Mouse (Mus musculus) urinary bladder, postnatal 10 days (tissue): ENCODE measurements around the gene Cdc42bpg.
A peak's percentile ranks its signal among the peaks of the same experiment; 100 is the strongest.

Experiments
- DNase-seq: peaks from one replicate; pipeline ENCODE4 v3.0.0; 2022; ENCODE audit warnings: low spot score

The Cdc42bpg gene

DNA sequence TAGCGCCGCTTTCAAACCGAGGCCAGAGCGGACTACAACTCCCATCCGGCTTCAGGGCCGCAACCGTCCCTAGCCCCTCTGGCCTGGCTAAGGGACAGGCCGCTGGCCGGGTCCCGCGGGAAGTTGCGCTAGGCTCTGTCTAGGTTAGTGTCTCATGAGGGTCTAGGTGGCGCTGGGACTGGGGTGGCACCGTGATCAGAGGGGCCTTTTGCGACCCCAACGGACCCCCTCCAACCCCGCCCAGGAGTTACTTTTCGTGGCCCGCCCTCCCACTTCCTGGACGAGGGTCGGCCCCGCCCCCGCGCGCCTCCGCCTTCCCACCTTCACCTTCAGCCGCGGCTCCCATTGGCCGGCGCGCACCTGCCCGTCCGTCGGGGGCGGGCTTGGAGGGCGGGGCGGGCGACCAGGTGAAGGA is at the start of gene Cdc42bpg:
Gene Cdc42bpg, plus strand, starts transcription at position 320 of the 415 bp plus-strand sequence.
- DNase-seq, result peak; percentile 62

DNA sequence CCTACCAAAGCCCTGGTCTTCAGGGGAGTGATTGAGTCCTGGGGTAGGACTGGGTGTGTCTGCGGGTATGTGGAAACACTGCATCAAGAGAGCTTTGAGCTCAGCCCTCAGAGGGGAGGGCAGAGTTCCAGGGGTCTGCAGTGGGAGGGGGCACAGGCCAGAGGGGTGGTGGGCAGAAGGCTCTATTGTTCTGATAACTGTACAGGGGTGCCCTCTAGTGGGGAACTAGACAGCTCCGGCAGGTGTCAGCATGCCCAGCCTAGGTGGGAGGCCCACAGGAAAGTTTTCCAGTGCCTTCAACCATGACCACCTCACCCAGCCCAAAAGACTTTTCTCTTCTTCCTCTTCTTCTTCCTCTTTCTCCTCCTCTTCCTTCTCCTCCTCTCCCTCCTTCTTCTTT is 45.8 kb upstream of the Cdc42bpg start:
- DNase-seq, result no peak

DNA sequence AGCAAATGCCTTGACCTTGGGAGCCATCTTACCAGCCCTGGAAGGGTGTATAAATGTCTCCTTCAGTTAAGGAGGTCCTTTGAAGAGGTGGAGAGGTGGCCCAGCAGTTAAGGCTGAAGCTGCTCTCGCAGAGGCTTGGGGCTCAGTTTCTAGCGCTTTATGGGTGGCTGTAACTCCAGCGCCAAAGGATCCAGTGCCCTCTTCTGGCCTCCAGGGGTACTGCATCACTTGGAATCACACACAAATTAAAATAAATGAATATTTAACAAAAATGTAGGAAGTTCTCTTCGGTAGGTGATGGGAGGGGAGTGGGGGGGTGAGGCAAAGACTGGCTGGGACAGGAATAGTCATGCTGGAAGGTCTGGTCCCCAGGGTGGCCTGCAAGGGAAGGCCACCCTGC is 45.3 kb upstream of the Cdc42bpg start:
- no peak for DNase-seq

DNA sequence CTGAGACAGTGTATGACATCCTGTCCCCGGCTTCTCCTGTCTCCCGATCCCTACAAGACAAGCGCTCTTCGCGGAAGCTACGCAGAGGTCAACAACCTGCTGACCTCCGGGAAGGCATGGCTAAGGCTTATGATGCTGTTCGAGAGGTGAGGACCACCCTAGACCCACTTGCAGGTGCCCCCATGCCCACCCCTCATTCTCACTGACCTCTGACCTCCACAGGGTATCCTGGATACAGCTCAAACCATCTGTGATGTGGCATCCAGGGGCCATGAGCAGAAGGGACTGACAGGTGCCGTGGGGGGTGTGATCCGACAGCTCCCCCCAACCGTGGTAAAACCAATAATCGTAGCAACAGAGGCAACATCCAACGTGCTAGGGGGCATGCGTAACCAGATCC is 44.9 kb upstream of the Cdc42bpg start:
- DNase-seq, result no peak

DNA sequence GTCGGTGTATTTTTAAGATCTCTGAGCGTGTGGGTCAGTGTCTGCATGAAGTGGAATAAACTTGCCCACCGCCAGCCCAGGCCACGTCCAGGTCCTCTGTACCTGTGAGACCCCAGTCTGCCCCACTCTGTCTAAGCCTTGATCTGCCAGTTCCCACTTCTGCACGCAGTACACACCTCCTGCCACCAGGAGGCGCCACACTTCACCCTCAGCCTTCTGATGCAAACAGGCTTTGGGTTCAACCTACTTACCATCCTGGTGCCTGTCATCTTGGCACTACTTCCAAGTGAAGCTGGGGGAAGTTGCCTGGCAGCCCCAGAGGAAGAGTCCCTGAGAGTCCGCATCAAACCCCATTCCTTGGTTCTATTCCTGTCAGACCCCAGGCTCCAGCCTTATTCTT is 44.0 kb upstream of the Cdc42bpg start:
- DNase-seq, result no peak

DNA sequence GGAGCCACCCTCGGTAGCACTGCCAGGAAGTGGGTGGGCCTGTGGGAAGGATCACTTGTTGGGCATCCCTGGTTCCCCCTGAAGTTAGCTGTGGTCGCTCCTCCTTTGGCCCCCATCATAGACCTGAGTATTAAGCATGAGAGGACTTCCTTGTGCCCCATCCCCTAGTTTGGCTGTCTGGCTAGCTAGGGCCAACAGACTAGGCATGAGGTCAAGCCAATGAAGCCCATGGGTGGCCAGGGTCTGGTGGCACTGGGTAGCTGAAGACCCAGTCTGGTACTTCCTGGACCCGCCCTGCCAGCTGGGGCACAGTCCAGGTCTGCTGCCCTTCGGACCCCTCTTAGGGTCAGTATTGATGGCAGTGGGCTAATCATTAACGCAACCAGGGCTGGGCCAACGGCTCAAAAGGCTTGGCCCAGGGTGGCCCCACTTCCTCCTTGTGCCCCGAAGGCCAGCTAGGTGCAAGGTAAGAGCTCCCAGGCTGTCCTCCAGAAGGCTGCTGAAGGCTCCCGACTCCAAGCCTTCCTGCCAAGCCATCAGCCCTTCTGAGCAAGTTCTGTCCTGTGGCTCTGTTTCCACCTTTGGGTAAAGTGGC is 43.3 kb upstream of the Cdc42bpg start:
- no peak for DNase-seq

DNA sequence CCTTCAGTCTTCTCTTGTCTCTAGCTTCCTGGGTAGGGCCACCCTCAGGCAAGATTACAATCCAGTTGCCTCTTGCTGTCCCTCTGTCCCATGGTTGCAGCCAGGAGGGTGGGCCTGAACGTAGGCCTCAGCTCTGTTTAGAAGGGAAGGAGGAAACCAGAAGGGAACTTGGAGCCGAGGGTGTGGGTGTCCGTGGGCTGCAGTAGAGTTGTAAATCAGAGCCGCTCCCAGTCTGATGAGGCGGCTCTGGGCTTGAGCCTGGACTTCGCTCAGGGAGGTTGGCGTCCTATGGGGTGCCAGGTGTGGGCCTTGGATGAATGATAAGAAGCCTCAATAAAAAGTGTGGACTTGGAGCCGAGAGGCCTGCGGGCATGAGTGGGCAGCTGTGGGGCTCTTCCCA is 42.1 kb upstream of the Cdc42bpg start:
- DNase-seq, result no peak

DNA sequence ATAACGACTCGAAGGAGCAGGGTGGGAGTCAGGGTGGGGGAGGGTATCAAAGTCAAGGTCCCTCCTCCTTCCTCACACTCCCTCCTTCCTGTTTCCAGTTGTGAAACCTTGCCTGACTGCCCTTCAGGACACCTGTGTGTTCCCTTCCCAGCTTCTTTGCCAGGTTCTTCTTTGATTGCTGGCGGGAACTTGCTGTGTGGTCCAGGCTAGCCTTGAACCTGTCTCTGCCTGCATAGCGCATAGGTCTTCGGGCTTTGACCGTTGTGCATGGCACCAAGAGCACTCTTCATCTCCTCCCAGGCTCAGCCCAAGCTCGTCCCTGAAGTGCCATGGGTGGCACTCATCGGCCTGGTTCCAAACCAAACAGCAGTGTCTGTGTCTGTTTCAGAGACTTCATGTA is 41.3 kb upstream of the Cdc42bpg start:
- no peak for DNase-seq

DNA sequence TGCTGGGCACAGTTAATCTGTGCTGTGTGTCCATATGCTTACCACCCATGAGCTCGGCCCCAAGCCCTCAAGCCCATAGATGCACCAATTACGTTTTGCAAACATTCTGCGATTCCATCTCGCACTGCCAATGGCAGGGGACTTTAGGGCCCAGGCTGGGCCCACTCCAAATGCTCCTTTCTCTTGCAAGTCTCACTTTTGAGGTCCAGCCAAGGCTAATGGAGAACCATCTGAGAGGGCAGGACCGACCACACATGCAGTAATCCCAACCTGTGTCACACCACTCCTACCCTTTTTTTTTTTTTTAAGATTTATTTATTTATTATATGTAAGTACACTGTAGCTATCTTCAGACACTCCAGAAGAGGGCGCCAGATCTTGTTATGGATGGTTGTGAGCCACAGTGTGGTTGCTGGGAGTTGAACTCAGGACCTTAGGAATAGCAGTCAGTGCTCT is 40.5 kb upstream of the Cdc42bpg start:
- DNase-seq, result no peak

DNA sequence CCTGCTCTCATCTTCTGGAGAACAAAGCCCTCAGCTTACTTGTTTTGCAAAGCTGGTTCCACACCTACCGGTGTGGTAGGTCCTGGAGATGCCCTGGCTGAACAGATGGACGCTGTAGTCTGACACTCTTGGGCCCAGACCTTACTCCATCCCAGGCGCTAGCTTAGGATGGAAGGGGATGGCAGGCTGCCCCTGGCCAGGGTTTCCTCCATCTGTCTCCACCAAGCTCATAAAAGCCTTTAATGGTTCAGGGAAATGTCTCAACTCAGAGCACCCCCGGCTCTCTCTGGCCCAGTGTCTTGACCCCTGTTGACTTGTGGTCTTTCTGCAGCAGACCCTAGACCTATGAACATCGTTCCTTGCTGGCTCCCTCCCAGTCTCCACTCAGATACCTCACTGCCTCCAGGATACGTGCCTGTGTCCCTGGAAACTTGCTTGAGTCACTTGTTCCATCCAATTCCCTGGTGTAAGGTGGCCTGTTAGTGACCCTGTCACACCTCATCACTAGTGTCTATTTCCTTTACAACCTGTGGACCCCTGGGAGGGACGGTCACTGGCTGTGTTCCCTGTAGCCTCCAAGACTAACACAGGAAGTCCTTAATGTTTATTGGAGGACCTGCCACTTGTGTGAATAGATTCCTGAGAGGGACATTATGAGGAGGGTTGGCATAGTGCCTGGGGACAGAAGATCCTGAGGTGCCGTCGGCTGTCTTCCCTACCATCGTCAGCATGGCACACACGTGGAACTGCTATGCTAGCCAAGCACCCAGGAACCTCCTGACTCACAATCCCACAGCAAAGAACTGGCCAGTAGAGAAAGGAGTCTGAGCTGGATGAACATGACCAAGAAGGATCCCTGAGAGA is 38.7 kb upstream of the Cdc42bpg start:
- no peak for DNase-seq

DNA sequence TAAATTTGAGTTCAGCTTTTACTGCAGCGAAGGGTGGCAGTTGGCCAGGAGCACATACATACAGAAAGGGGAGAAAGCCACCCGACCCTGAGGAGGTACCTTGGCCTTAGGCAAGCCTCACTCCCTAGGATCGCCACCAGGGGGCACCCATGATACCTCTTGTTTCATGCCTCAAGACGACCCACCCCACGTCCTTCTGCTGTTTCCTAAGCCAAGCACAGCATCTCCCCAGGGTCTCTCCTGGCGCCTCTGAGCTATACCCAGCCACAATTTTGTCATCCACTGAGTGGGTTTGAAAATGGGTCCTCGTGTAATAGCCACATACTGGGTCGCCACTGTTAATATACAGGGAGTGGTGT is 38.1 kb upstream of the Cdc42bpg start:
- DNase-seq, result peak; percentile 59

DNA sequence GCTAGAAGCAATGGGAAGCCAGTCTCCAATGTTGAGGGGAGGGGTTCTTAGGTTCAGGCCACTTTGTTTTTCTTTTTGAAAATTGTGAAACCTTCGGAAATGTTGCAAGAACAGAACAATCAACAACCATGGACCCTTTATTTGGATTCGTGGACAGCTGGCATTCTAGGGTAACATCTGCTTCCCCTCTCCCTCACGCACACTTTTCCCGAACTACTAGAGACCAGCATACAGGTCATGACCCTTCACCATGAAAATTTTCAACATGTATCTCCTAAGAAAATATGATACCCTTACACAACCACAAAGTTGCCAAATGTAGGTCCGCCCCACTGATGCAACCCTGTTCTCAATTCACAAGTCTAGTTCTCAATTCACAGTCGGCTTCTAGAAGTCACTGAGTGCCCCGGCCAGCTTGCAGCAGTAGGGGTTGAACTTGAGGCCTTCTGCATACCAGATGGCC is 37.6 kb upstream of the Cdc42bpg start:
- DNase-seq, result no peak

DNA sequence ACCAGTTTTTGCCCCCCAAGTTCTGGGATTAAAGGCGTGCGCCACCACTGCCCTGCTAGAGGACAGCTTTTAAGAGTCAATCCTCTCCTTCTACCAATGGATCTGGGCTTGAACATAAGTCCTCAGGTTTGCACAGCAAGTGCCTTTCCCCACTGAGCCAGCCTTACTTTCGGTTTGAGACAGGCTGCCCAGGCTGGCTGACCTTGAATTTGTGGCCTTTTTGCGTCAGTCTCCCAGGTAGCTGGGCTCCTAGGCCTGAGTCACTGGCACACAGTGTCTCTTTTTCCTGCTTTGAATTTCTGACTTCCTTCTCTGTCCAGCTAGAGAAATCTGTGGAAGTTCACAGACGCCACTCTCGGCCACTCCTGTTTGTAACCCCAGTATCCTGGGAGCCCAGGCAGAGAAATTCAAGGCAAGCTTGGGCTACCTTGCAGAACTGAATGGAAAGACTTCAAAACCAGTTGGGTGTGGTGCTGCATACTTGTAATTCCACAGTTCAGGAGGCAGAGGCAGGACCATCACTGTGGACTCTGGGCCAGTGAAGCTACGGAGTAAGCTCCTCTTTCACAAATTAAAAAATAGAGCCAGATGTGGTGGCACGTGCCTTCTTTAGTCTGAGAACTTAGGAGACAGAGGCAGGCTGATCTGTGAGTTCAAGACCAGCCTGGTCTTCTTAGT is 36.3 kb upstream of the Cdc42bpg start:
- DNase-seq, result no peak

DNA sequence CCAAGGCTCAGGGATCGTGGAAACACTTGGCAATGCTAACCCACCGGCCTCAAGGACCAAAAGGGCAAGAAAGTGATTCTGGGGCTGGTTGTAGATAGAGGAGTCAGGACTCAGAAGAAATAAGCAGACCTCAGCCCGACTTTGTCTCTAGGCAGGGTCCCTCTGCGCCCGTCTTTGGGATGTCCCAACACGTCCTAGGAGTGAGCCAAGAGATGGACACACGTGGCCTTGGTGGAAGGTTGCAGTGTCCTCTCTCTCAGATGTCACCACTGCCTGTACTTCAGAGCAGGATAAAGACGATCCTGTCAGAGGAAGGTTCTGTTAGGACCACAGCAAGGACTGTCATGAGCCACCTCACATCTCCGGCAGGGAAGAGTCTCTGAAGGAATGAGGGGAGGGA is 35.6 kb upstream of the Cdc42bpg start:
- no peak for DNase-seq

DNA sequence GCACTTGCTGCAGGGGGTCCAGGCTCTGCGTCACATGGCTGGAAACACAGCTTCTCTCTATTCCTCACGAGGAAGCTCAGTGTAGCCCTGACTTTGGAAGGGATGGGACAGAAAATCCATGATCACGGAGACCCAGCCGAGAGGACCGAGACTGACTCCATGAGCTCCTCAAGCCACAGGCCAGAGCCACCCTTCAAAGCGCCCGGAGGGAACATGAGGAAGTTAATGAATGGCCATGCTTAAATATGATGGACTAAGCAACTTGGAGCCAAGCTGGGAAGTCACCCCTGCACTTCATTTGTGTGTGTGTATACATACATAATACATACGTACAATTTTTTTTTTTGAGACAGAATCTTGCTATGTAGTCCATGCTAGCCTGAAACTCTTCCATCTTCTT is 35.0 kb upstream of the Cdc42bpg start:
- no peak for DNase-seq

DNA sequence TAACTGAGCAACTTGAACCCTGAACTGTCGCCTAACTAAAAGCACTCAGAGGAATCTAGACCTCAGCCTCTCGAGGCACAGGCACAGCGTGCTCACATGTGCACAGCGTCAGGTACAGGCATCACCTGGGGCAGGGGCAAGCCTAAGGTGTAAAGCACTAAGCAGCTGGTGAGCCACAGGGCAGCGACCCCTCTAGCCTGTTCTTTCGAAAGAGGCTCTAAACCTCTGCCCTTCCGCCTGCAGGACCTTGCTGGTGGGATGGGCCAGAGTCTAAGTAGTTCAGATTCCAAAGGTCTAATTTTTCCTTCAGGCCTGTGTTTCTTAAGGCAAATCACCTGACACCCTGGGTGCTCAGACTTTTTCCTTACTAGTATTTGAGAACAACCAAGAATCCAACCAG is 34.2 kb upstream of the Cdc42bpg start:
- no peak for DNase-seq

DNA sequence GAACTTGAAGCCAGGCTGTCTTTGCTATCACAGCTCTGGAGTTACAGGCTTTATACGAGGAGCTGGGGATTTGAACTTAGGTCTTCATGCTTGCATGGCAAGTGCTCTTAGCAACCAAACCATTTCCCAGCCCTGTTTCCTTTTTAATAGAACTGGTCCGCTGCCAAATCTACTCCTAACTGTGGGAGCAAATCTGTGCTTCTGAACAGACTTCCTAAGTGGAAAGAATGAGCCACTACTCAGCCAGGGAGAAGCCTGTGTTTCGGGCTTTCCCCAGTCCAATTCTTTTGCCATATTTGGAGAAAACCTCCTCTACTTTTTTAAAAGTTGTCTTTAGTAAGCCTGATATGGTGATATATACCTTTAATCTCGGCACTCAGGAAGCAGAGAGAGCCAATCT is 33.5 kb upstream of the Cdc42bpg start:
- no peak for DNase-seq

DNA sequence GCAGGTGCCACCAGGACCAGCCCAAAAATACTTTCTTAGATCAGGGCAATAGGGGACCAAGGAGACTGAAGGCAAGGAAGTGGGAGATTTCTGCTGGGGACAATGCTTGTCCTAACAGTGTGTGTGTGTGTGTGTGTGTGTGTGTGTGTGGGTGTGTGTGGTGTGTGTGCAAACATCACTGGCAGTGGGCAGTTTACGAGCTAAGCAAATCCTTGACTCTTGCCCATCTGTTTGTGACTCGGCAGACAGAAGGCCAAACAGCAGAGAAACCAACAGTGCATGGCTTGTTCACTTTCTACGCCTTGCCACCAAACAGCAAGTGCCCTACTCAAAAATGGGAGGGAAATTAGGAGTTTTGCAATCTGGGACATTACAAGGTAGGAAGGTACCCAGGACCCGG is 32.7 kb upstream of the Cdc42bpg start:
- DNase-seq, result no peak

DNA sequence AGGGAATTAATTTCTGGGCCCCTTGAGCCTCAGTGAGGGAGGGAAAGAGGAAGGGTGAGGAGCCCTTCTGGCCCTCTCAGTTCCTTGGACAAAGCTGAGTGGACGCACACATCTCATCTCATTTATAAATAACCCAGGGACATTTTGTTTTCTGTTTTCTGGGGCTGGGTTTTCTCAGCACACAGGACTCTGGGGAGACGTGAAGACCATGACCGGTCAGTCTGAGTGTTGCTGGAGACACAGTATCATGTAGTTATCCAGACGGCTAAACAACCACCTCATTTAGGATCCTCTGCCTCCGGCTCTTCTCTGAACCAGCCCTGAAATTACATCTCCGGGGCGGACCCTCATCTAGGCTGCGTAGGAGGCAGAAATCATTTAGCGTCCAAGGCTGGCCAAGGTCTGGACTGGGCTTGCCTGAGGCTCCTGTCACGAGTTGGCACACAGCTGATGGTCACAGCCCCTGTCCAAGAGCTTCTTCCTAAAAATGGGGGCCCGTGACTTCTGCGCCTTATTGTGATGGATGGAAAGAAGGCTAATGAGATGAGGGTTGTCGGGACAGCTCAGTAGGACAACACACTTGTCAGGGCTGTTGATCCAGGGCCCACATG is 32.2 kb upstream of the Cdc42bpg start:
- DNase-seq, result no peak

DNA sequence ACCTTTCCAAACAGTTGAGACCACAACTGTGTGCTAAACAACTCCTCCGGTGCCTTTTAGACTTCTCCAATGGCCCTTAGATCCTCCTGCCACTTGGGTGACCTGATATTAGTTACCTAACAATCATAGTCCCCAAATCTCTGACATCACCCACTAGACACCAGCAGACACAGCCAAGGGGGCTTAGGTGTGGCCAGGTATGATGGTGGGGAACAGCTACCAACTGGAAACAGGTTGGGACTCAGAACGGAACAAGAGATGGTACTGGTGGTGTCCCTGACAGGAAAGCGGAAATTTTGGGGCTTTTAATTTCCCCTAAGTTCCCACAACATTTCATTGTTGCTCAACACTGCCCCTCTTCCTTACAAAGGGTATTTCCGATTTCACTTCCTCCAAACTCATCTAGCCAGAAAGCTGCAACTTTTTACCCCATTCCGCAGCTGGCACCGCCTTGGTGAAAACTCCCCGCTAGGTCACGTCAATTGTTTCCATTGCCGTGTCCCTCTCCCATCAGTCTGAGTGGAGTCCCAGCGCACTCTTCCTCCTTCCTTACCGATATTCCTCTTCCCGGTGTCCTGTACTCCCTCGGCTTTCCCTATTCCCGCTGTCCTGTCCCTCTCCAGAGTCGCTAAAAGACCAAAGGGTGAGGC is 30.4 kb upstream of the Cdc42bpg start:
- DNase-seq, result no peak

DNA sequence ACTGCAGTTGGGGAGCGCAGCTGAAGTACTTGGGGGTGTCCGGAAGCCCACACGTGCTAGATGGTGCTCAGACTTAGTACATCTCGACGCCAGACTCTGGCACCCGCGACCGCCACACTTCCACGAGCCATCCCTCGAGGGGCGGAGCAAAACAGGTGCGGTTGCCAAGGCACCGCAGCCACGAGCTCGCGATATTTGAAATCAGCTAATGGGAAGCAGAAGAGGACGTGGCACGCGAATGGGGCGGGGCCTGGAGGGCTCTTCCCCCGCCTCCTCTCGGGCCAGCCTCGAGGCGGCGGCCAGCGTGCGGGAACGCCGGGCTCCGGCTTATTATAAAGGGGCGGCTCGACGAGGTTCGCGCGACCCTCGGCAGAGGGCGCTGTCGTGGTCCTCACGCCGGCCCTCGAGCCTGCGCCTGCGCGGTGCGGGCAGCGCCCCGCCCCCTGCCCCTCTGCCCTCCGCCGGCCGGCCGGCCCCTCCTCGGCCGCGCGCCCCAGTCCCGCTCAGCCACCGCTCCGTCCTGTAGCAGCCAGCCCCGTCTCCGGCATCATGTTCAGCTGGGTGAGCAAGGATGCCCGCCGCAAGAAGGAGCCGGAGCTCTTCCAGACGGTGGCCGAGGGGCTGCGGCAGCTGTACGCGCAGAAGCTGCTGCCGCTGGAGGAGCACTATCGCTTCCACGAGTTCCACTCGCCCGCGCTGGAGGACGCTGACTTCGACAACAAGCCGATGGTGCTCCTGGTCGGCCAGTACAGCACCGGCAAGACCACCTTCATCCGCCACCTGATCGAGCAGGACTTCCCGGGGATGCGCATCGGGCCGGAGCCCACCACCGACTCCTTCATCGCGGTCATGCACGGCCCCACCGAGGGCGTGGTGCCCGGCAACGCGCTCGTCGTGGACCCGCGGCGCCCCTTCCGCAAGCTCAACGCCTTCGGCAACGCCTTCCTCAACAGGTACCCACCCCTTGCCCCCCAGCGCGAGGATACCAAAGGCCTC is 29.5 kb upstream of the Cdc42bpg start, which contains the start of gene Ehd1:
Gene Ehd1, plus strand, starts transcription at position 300 of the 996 bp plus-strand sequence.
- peak; percentile 84 for DNase-seq
